ENCODE assay signal across 11 mouse cellular contexts in genomic region chr4:140649731-140650130, GRCm38 (mm10). TPM values are rescaled to one million over a fixed set of nuclear protein-coding genes. Genes with fewer than 3 reads are reported as not detected.
DNase-seq lines count a peak whose midpoint lies in the region; ATAC-seq and TF ChIP-seq lines count a peak whose summit lies in the region.
"Had no signal": no experiment of that assay in that cellular context is flagged by ENCODE, and none has a peak within 500 bp of the region (broad histone marks: within the 10 kb centered on the region; RNA-seq: fewer than 3 reads in every experiment).

No protein-coding gene starts in this region.

- peak; percentile 18 for DNase-seq in cerebellum, adult 11-12 months
- no peak for DNase-seq in cerebellum, postnatal 14 days
- DNase-seq in heart, postnatal 0 days (ENCODE audit: low spot score): no peak
- DNase-seq in heart, postnatal 4 days: no peak
- DNase-seq in right cerebral cortex, adult 2 months (ENCODE audit: low spot score in 2 of 2): no peak
- DNase-seq in kidney, adult 18-20 months: no peak
- DNase-seq: adrenal gland, postnatal 14 days; gastrocnemius, postnatal 36 days; liver, postnatal 0 days had no signal

- H3K27me3 ChIP-seq in heart, postnatal 0 days (ENCODE audit: control insufficient read depth, insufficient read depth, low read length): no peaks in the 10 kb centered on the region
- no peaks in the 10 kb centered on the region for H3K27me3 ChIP-seq in hindbrain, embryonic 15.5 days
- no peaks in the 10 kb centered on the region for H3K27me3 ChIP-seq in neural tube, embryonic 13.5 days

- no peak for ATAC-seq in heart, postnatal 0 days (ENCODE audit: insufficient read depth, low read depth)
- no peak for ATAC-seq in hindbrain, embryonic 15.5 days (ENCODE audit: low FRiP score, low read depth)
- no peak for ATAC-seq in neural tube, embryonic 13.5 days (ENCODE audit: low read depth)
- ATAC-seq: liver, postnatal 0 days had no signal

- peak overlapping the region; percentile 91; the same call in 1 of the 2 replicates for H3K27ac ChIP-seq in heart, postnatal 0 days (ENCODE audit: low read depth)
- H3K27ac ChIP-seq in hindbrain, embryonic 15.5 days (replicated peaks): peak overlapping the region; percentile 98
- H3K27ac ChIP-seq in neural tube, embryonic 13.5 days (replicated peaks): peak overlapping the region; percentile 97

- no peak overlapping the region for H3K4me2 ChIP-seq in heart, postnatal 0 days (ENCODE audit: low read depth, low read length)
- H3K4me2 ChIP-seq in hindbrain, embryonic 15.5 days: peak overlapping the region; percentile 73
- peak overlapping the region; percentile 77; the same call in 1 of the 2 replicates for H3K4me2 ChIP-seq in neural tube, embryonic 13.5 days

- no peak for TF ChIP-seq EP300 in heart, postnatal 0 days (IDR thresholded peaks at IDR 0.05; ENCODE audit: low read depth)

- peaks cover 18% of the 10 kb centered on the region for H3K4me1 ChIP-seq in heart, postnatal 0 days (ENCODE audit: control insufficient read depth, insufficient read depth)
- H3K4me1 ChIP-seq in hindbrain, embryonic 15.5 days (replicated peaks): peaks cover 44% of the 10 kb centered on the region
- peaks cover 54% of the 10 kb centered on the region for H3K4me1 ChIP-seq in neural tube, embryonic 13.5 days (replicated peaks)

- no peaks in the 10 kb centered on the region for H3K9me3 ChIP-seq in heart, postnatal 0 days (replicated peaks; ENCODE audit: control insufficient read depth, low read length)
- H3K9me3 ChIP-seq in hindbrain, embryonic 15.5 days: no peaks in the 10 kb centered on the region
- H3K9me3 ChIP-seq in neural tube, embryonic 13.5 days: no peaks in the 10 kb centered on the region

- WGBS in heart, postnatal 0 days: 59% methylated on average over 1 of the region's 1 CpGs
- 59% methylated on average over 1 of the region's 1 CpGs for WGBS in hindbrain, embryonic 15.5 days
- WGBS in neural tube, embryonic 13.5 days: 41% methylated on average over 1 of the region's 1 CpGs

- no peak overlapping the region for H3K9ac ChIP-seq in heart, postnatal 0 days (replicated peaks; ENCODE audit: low read depth, low read length)
- H3K9ac ChIP-seq in hindbrain, embryonic 15.5 days: peak overlapping the region; percentile 1; the same call in 1 of the 2 replicates
- H3K9ac ChIP-seq in neural tube, embryonic 13.5 days: peak overlapping the region; percentile 98; the same call in 1 of the 2 replicates
- H3K9ac ChIP-seq: liver, postnatal 0 days had no signal

- H3K36me3 ChIP-seq in heart, postnatal 0 days (replicated peaks; ENCODE audit: control insufficient read depth, insufficient read depth, low read length): no peaks in the 10 kb centered on the region; the same call in 1 of the 2 replicates
- no peaks in the 10 kb centered on the region for H3K36me3 ChIP-seq in hindbrain, embryonic 15.5 days
- H3K36me3 ChIP-seq in neural tube, embryonic 13.5 days: 0 out of 2 replicates have a peak, but pooled peaks cover 6% of the 10 kb centered on the region

- TF ChIP-seq CTCF in heart, postnatal 0 days (IDR thresholded peaks at IDR 0.05; ENCODE audit: low read depth): no peak

- H3K4me3 ChIP-seq in heart, postnatal 0 days (ENCODE audit: low read depth, low read length): no peak overlapping the region
- no peak overlapping the region for H3K4me3 ChIP-seq in hindbrain, embryonic 15.5 days
- no peak overlapping the region for H3K4me3 ChIP-seq in neural tube, embryonic 13.5 days

RNA-seq across cellular contexts. Expression of gene Arhgef10l, which starts 16.1 kb away (rescaled TPM):
- total RNA-seq in heart, postnatal 0 days (2014; rRNA removed; ENCODE audit: low replicate concordance): 46.8 and 52.8 TPM in 2 replicates
- polyA plus RNA-seq in heart, postnatal 0 days (2015; fragmentation: Nextera tagmentation; extraction: Ambion mirVana): 12.1 and 15.4 TPM in 2 replicates
- 10 to 100 TPM; 45.9 to 46.7 TPM for total RNA-seq in heart, postnatal 4 days (2021)
- polyA plus RNA-seq in hindbrain, embryonic 15.5 days (2015; fragmentation: Nextera tagmentation; extraction: Ambion mirVana): 26.2 and 28.2 TPM in 2 replicates
- polyA plus RNA-seq in neural tube, embryonic 13.5 days (2015; fragmentation: Nextera tagmentation; extraction: Ambion mirVana): 28.6 and 28.8 TPM in 2 replicates

RNA-seq across cellular contexts. Expression of gene Rcc2, which starts 50.6 kb away (rescaled TPM):
- 36.4 and 36.9 TPM in 2 replicates for total RNA-seq in heart, postnatal 0 days (2014; rRNA removed; ENCODE audit: low replicate concordance)
- polyA plus RNA-seq in heart, postnatal 0 days (2015; fragmentation: Nextera tagmentation; extraction: Ambion mirVana): 4.4 and 4.8 TPM in 2 replicates
- total RNA-seq in heart, postnatal 4 days (2021): 10 to 100 TPM; 38.2 to 38.5 TPM
- polyA plus RNA-seq in hindbrain, embryonic 15.5 days (2015; fragmentation: Nextera tagmentation; extraction: Ambion mirVana): 25.0 and 28.8 TPM in 2 replicates
- polyA plus RNA-seq in neural tube, embryonic 13.5 days (2015; fragmentation: Nextera tagmentation; extraction: Ambion mirVana): 23.4 and 30.7 TPM in 2 replicates
